Mouse (Mus musculus): Measurements from ENCODE around the gene Map3k9.

GRCm38 (mm10) chr12:81698011-81698410 is 83.0 kb downstream of the Map3k9 start:
- TF ChIP-seq CTCF (IDR thresholded peaks at IDR 0.05; ENCODE audit: control insufficient read depth, insufficient read depth, low read length) = no peak
- TF ChIP-seq POLR2A (IDR thresholded peaks at IDR 0.05; ENCODE audit: borderline replicate concordance, control insufficient read depth, low read depth, low read length) = no peak

All from bone marrow, adult 2 months (tissue).